Mouse (Mus musculus) midbrain, embryonic 11.5 days (tissue): ENCODE measurements around the gene Gpi1. TPM values are rescaled to one million over a fixed set of nuclear protein-coding genes. Genes with fewer than 3 reads are reported as not detected.
"Not testable (repeated sequence)": the region's sequence is repeated elsewhere in the genome, so short reads cannot be mapped to it uniquely, and the experiment has no call there.

ENCODE experiments used
- ATAC-seq: fragments of 200-750 bp; cut with Nextera tagmentation; 2 replicates; pipeline ENCODE4 v1.8.0; 2017; ENCODE audit warnings: moderate TSS enrichment, moderate library complexity; ENCODE audit not compliant: low FRiP score
- DNase-seq: peaks from one replicate; pipeline ENCODE4 v3.0.0; 2015; ENCODE audit warnings: low spot score; ENCODE audit errors: missing footprints
- H3K27ac ChIP-seq: fragments of 300-500 bp; sonication (generic); 2 replicates; pipeline ENCODE4 v1.5.1; 2014; ENCODE audit warnings: low read depth, low read length
- H3K27me3 ChIP-seq: fragments of 300-500 bp; sonication (generic); 2 replicates; pipeline ENCODE4 v1.6.1; 2014; ENCODE audit warnings: mild to moderate bottlenecking, low read length, moderate library complexity, mixed read lengths; ENCODE audit not compliant: control insufficient read depth, insufficient read depth
- H3K36me3 ChIP-seq: fragments of 300-500 bp; sonication (generic); 2 replicates; pipeline ENCODE4 v1.6.1; 2014; ENCODE audit warnings: mild to moderate bottlenecking, low read length, moderate library complexity, mixed read lengths; ENCODE audit not compliant: control insufficient read depth, insufficient read depth
- H3K4me1 ChIP-seq: fragments of 300-500 bp; sonication (generic); 2 replicates; pipeline ENCODE4 v1.6.1; 2014; ENCODE audit warnings: low read length; ENCODE audit not compliant: control insufficient read depth, insufficient read depth
- H3K4me2 ChIP-seq: fragments of 300-500 bp; sonication (generic); 2 replicates; pipeline ENCODE4 v1.6.1; 2014; ENCODE audit warnings: mild to moderate bottlenecking, moderate library complexity
- H3K4me3 ChIP-seq: fragments of 300-500 bp; sonication (generic); 2 replicates; pipeline ENCODE4 v1.5.1; 2014; ENCODE audit warnings: low read depth, low read length
- H3K9ac ChIP-seq: fragments of 300-500 bp; sonication (generic); 2 replicates; pipeline ENCODE4 v1.6.1; 2014; ENCODE audit warnings: low read length
- H3K9me3 ChIP-seq: fragments of 300-500 bp; sonication (generic); 2 replicates; pipeline ENCODE4 v1.6.1; 2016; ENCODE audit warnings: low read length; ENCODE audit not compliant: control insufficient read depth
- WGBS: fragments of 180-500 bp; shearing (Covaris S2); extraction: QIAGEN DNeasy Blood & Tissue Kit; methylation state at CpG from one replicate; pipeline ENCODE4 v1.1.7; 2014; 5-methylcytosine and 5-hydroxymethylcytosine counted together
- polyA plus RNA-seq: library from polyadenylated mRNA; unstranded; fragments of >200 nt; fragmentation: Nextera tagmentation; extraction: Ambion mirVana; gene quantifications from 2 replicates; pipeline ENCODE4 v1.2.1, GENCODE M21; 2014

Gpi1 gene
- polyA plus RNA-seq, 1 experiment from 2014 or later: 282 TPM

DNA sequence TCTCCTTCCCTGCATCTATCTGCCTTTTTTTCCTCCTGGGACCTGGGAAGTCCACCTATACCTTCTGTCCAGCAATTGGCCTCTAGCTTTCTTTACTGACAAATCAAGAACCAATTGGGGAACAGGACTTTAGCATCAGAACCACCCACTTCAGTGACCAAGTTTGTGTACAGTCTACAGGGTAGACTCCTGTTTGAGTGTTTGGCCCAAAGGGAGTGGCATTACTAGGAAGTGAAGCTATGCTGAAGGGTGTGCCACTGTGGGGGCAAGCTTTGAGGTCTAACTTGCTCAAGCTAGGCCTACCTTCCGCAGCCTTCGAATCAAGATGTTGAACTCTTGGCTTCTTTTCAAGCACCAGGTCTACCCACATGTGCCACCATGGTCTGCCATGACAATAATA is 29.3 kb downstream of the Gpi1 start:
- H3K9me3 ChIP-seq: no peaks in the 10 kb centered on the region
- H3K27ac ChIP-seq: no peak overlapping the region
- no peak overlapping the region for H3K9ac ChIP-seq
- H3K4me2 ChIP-seq: no peak overlapping the region
- H3K4me1 ChIP-seq: peaks cover under 1% of the 10 kb centered on the region; the same call in 1 of the 2 replicates
- no peak overlapping the region for H3K4me3 ChIP-seq
- no peak for ATAC-seq
- DNase-seq: no peak
- peaks cover 27% of the 10 kb centered on the region for H3K36me3 ChIP-seq
- 94% methylated on average over 2 of the region's 2 CpGs for WGBS
- H3K27me3 ChIP-seq: no peaks in the 10 kb centered on the region

- H3K27me3 ChIP-seq: no peaks in the 10 kb centered on the region
- H3K4me2 ChIP-seq: no peak overlapping the region
- H3K36me3 ChIP-seq: peaks cover 14% of the 10 kb centered on the region
- no peak for DNase-seq
- no peaks in the 10 kb centered on the region for H3K9me3 ChIP-seq
- no peak overlapping the region for H3K27ac ChIP-seq
- WGBS: 49% methylated on average over 3 of the region's 3 CpGs
- ATAC-seq: no peak
- no peak overlapping the region for H3K4me3 ChIP-seq
- H3K4me1 ChIP-seq: peaks cover 3% of the 10 kb centered on the region; the same call in 1 of the 2 replicates
- no peak overlapping the region for H3K9ac ChIP-seq
Measured at GRCm38 (mm10) chr7:34198346-34198745, 31.8 kb downstream of the Gpi1 start.

GRCm38 (mm10) chr7:34196132-34197128 is 33.7 kb downstream of the Gpi1 start, which contains the start of gene Pdcd2l:
Gene Pdcd2l (minus strand): TSS chr7:34196661.
- Histone ChIP-seq H3K27ac (no peak within 1 kb of the TSS), H3K9ac (peak within 1 kb of the TSS; percentile 89), H3K4me3 (peak within 1 kb of the TSS; percentile 97), H3K27me3 (no peaks in the 10 kb centered on the region), H3K4me1 (peaks cover 3% of the 10 kb centered on the region; the same call in 1 of the 2 replicates), H3K4me2 (peak within 1 kb of the TSS; percentile 71), H3K9me3 (no peaks in the 10 kb centered on the region), H3K36me3 (peaks cover 7% of the 10 kb centered on the region)
- DNase-seq: peak; percentile 99
- 3% methylated on average over 70 of the region's 70 CpGs for WGBS
- ATAC-seq: peak; percentile 95

DNA sequence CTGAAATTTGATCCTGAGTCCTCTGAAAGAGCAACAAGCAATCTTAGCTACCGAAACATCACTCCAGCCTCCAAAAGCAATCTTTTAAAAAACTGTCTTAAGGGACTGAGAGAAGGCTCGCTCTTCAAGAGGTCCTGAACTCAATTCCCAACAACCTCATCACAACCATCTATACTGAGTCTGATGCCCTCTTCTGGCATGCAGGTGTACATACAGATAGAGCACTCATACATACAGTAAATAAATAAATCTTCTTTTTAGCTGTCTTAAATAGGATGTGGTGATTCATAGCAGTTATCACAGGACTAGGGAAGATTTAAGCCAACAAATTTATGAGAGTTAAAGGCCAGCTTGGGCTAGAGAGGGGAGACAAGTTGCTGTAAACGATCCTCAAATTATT is 34.5 kb downstream of the Gpi1 start:
- 56% methylated on average over 3 of the region's 3 CpGs for WGBS

GRCm38 (mm10) chr7:34192825-34193224 is 37.3 kb downstream of the Gpi1 start:
- Histone ChIP-seq H3K9me3 (no peaks in the 10 kb centered on the region), H3K4me2 (no peak overlapping the region), H3K36me3 (peaks cover 17% of the 10 kb centered on the region), H3K4me3 (no peak overlapping the region), H3K9ac (no peak overlapping the region), H3K4me1 (peaks cover 3% of the 10 kb centered on the region; the same call in 1 of the 2 replicates), H3K27me3 (no peaks in the 10 kb centered on the region), H3K27ac (no peak overlapping the region)
- DNase-seq (no peak), ATAC-seq (no peak)
- WGBS: 92% methylated on average over 6 of the region's 6 CpGs

More for the DNA sequence above, 34.5 kb downstream of the Gpi1 start:
- Histone ChIP-seq H3K27ac (no peak overlapping the region), H3K4me3 (peak overlapping the region; percentile 97), H3K4me1 (peaks cover 3% of the 10 kb centered on the region; the same call in 1 of the 2 replicates), H3K9me3 (no peaks in the 10 kb centered on the region), H3K27me3 (no peaks in the 10 kb centered on the region), H3K4me2 (peak overlapping the region; percentile 71), H3K36me3 (peaks cover 6% of the 10 kb centered on the region), H3K9ac (peak overlapping the region; percentile 89)
- ATAC-seq (no peak), DNase-seq (no peak)

DNA sequence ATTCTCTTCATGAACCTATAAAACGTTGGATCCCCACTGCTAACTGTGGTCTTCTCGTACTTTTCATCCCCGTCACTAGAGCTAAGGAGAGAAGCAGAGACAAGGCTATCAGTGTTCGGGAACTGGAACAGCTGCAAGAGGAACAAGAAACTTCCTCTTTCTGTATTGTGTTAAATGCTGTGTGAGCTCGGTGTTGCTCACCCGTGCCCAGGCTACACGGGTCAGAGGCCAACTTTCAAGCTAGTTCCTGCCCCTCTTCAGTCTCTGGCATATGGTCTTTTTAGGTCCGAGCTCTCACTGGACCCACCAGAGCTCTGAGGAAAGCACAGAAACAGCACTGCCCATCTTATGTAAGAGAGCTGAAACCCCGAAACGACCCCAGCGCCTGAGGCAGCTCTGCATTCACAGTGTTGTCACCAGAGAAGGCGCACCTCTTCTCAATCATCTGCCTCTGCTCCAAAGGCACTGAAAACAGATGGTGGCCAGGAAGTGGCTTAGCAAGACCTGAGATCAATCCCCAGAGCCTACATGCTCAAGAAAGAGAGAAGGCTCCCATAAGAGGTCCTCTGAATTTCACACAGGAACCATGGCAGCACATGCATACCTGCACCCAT is 40.7 kb downstream of the Gpi1 start:
- ATAC-seq: no peak
- 91% methylated on average over 12 of the region's 12 CpGs for WGBS

DNA sequence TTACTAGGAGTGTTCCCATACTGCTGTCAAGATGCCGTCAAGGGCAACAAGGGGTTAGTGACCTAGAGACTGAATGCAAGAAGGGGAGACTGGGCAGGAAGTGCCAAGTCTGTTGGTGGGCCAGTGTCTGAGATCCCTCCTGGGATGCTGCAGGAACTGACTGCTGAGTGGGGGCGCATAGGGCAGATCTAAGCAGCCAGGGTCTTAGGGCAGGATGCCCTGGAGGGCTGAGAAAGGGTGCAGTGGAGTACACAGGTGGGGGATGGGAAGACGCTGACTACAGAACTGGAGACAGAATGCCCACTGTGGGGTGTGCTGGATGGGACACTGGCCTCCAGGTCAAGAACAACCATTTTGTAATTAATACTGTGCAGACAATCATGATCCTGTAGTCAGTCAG is 46.3 kb downstream of the Gpi1 start:
- DNase-seq (no peak), ATAC-seq (no peak)
- Histone ChIP-seq H3K9me3 (no peaks in the 10 kb centered on the region), H3K9ac (no peak overlapping the region), H3K4me3 (no peak overlapping the region), H3K27ac (no peak overlapping the region), H3K36me3 (peaks cover 16% of the 10 kb centered on the region), H3K27me3 (no peaks in the 10 kb centered on the region), H3K4me2 (no peak overlapping the region), H3K4me1 (no peaks in the 10 kb centered on the region)
- WGBS: 83% methylated on average over 3 of the region's 3 CpGs

More for the DNA sequence above, 40.7 kb downstream of the Gpi1 start:
- DNase-seq: no peak
- Histone ChIP-seq H3K4me2 (no peak overlapping the region), H3K4me3 (no peak overlapping the region), H3K36me3 (peaks cover 25% of the 10 kb centered on the region), H3K27me3 (no peaks in the 10 kb centered on the region), H3K4me1 (no peaks in the 10 kb centered on the region), H3K27ac (no peak overlapping the region), H3K9me3 (no peaks in the 10 kb centered on the region), H3K9ac (no peak overlapping the region)

DNA sequence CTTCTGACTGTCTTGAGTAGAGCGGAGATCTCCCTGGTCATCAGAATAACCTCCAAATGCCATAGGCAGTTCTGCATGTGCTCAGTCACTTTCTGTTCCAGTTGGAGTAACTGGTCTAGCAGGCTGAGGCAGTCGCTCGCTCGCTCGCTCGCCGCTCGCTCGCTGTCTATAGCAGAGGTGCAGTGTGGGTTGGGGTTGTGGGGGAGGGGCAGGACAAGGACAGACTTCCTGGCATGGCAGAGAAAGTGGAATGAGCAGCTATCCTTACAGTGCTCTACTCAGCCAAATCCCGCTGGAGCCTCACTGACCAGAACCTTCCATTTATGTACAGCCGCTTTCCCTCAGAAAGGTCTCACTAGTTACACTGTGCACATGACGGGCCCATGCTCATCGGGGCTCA is 46.8 kb downstream of the Gpi1 start:
- DNase-seq: no peak
- H3K9ac ChIP-seq: no peak overlapping the region
- H3K4me3 ChIP-seq: no peak overlapping the region
- WGBS: 93% methylated on average over 13 of the region's 13 CpGs
- H3K27me3 ChIP-seq: no peaks in the 10 kb centered on the region
- H3K4me1 ChIP-seq: no peaks in the 10 kb centered on the region
- 0 out of 2 replicates have a peak, but pooled peaks have one; percentile 9 for ATAC-seq
- no peak overlapping the region for H3K27ac ChIP-seq
- H3K36me3 ChIP-seq: peaks cover 13% of the 10 kb centered on the region
- H3K4me2 ChIP-seq: no peak overlapping the region
- H3K9me3 ChIP-seq: no peaks in the 10 kb centered on the region

DNA sequence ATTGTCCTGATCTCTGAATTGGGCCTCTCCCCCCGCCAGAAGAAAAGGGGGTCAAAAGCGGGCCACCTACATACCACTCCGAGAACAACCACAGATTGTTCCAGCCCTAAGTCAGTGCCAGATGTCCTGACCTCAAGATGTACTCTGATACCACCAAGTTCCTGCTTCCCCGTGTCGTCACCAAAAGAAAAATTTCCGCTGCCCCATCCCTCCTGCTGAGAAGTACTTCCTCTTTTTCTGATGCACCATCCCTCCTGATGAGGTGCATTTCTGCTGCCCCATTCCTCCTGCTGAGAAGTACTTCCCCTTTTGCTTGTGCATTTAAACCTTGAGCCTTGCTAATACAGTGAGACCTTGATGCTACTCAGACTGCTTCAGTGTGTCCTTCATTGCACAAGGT is 53.9 kb downstream of the Gpi1 start:
- not testable (repeated sequence) for H3K9ac ChIP-seq, H3K9me3 ChIP-seq, DNase-seq, H3K4me2 ChIP-seq, ATAC-seq, H3K27me3 ChIP-seq, H3K4me1 ChIP-seq, H3K36me3 ChIP-seq, H3K4me3 ChIP-seq, H3K27ac ChIP-seq
- 86% methylated on average over 6 of the region's 6 CpGs for WGBS
